In the genomic region with DNA sequence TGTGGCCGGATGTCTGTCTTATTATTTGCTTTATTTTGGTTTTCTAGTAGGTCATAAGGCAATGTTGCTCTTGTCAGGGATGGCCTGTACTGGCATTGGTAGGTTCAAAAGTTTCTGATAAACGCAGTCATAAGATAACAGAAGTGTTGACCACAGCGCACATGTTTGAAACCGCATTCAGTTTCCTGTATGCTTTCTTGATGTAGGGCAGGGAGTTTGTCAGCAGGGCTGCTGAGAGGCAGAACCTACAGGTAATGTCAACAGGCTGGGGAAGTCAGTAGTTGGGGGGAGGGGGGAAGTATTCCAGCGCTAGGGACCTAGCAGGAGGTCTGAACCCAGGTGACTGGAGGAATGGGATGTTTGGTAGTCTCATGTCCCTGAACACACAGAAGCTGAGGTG, we compare ENCODE assay signal across 10 mouse cellular contexts. TPM values are rescaled to one million over a fixed set of nuclear protein-coding genes. Genes with fewer than 3 reads are reported as not detected.
DNase-seq lines count a peak whose midpoint lies in the region; ATAC-seq and TF ChIP-seq lines count a peak whose summit lies in the region.
"Had no signal": no experiment of that assay in that cellular context is flagged by ENCODE, and none has a peak within 500 bp of the region (broad histone marks: within the 10 kb centered on the region; RNA-seq: fewer than 3 reads in every experiment).

No protein-coding gene starts in this region.

- TF ChIP-seq CTCF in lung, postnatal 0 days (IDR thresholded peaks at IDR 0.05), result no peak

- no peak overlapping the region for H3K4me2 ChIP-seq in lung, postnatal 0 days (replicated peaks; ENCODE audit: low read depth, low read length)
- H3K4me2 ChIP-seq: heart, embryonic 11.5 days had no signal

- ATAC-seq in lung, postnatal 0 days, result no peak
- ATAC-seq in erythroid progenitor cell, adult 5-6 weeks (replicated peaks; ENCODE audit: low FRiP score, poor library complexity, severe bottlenecking), result 0 out of 2 replicates have a peak, but pooled peaks have one; percentile 5

- no peak overlapping the region for H3K9ac ChIP-seq in lung, postnatal 0 days (replicated peaks; ENCODE audit: low read depth)

- H3K36me3 ChIP-seq in lung, postnatal 0 days (ENCODE audit: insufficient read depth, low read length), result no peaks in the 10 kb centered on the region

- no peak for TF ChIP-seq EP300 in lung, postnatal 0 days (IDR thresholded peaks at IDR 0.05)

- no peaks in the 10 kb centered on the region for H3K27me3 ChIP-seq in lung, postnatal 0 days (replicated peaks; ENCODE audit: insufficient read depth, low read length)

- no peaks in the 10 kb centered on the region for H3K9me3 ChIP-seq in lung, postnatal 0 days (ENCODE audit: low read length)

- 35% methylated on average over 5 of the region's 5 CpGs for WGBS in lung, postnatal 0 days

- H3K4me3 ChIP-seq in lung, postnatal 0 days (ENCODE audit: low read depth, low read length), result no peak overlapping the region

- H3K27ac ChIP-seq in lung, postnatal 0 days (ENCODE audit: low read length), result no peak overlapping the region

- peak; percentile 10 for DNase-seq in lung, postnatal 0 days (ENCODE audit: low spot score)
- DNase-seq in lung, postnatal 10 days, result no peak
- peak; percentile 25 for DNase-seq in lung, postnatal 36 days
- DNase-seq in thymus, postnatal 0 days (ENCODE audit: low spot score), result peak; percentile 75
- DNase-seq in layer of hippocampus, adult 9-11 months, result no peak
- DNase-seq in urinary bladder, postnatal 25 days (ENCODE audit: low spot score), result no peak
- DNase-seq in Muller cell, postnatal 12 days (ENCODE audit: inconsistent ontology term), result no peak
- DNase-seq: cerebellum, postnatal 14 days had no signal

- no peaks in the 10 kb centered on the region; the same call in 1 of the 2 replicates for H3K4me1 ChIP-seq in lung, postnatal 0 days (ENCODE audit: insufficient read depth, low read depth, low read length)

RNA-seq across cellular contexts. Expression of a gene that starts 20.8 kb away (rescaled TPM):
- 1.2 and 1.5 TPM in 2 replicates for polyA plus RNA-seq in lung, postnatal 0 days (2015; fragmentation: Nextera tagmentation; extraction: Ambion mirVana)
- total RNA-seq in erythroid progenitor cell, adult 5-6 weeks (2015; ENCODE audit: low replicate concordance), result 25.6 and 25.9 TPM in 2 replicates
- 30.8 and 32.2 TPM in 2 replicates for total RNA-seq in erythroid progenitor cell, adult 5-6 weeks (2017; ENCODE audit: low replicate concordance)
- 3.6 and 3.9 TPM in 2 replicates for polyA plus RNA-seq in thymus, postnatal 0 days (2015; fragmentation: Nextera tagmentation; extraction: Ambion mirVana)

Comparison
In these comparisons a context has a peak if more than half of its experiments do, and no peak if none do; other contexts are left out.
1. DNase-seq: peak in lung, postnatal 0 days (single experiment), lung, postnatal 36 days (single experiment) and thymus, postnatal 0 days (single experiment); none in lung, postnatal 10 days (single experiment), layer of hippocampus, adult 9-11 months (single experiment), urinary bladder, postnatal 25 days (single experiment) and Muller cell, postnatal 12 days (single experiment).